Mouse (Mus musculus): ENCODE results near the gene Skp2. TPM values are rescaled to one million over a fixed set of nuclear protein-coding genes. Genes with fewer than 3 reads are reported as not detected.
A peak's percentile ranks its signal among the peaks of the same experiment; 100 is the strongest.

Gene Skp2
- polyA plus RNA-seq, 1 experiment from 2014 or later = 19.7 TPM

- 29% methylated on average over 10 of the region's 10 CpGs for WGBS
- ATAC-seq (ENCODE audit: low FRiP score) (no peak), DNase-seq (ENCODE audit: low spot score) (no peak)
- Histone ChIP-seq H3K4me3 (replicated peaks; ENCODE audit: low read length) (peak overlapping the region; percentile 65), H3K9me3 (ENCODE audit: control insufficient read depth, low read length) (no peaks in the 10 kb centered on the region), H3K27me3 (ENCODE audit: control insufficient read depth, insufficient read depth, low read length) (no peaks in the 10 kb centered on the region), H3K9ac (peak overlapping the region; percentile 64), H3K4me2 (replicated peaks) (peak overlapping the region; percentile 62), H3K4me1 (replicated peaks; ENCODE audit: control insufficient read depth, insufficient read depth, low read length) (peaks cover 15% of the 10 kb centered on the region), H3K27ac (no peak overlapping the region), H3K36me3 (replicated peaks; ENCODE audit: control insufficient read depth, insufficient read depth) (peaks cover 31% of the 10 kb centered on the region)
Observed at GRCm38 (mm10) chr15:9139447-9139846, 15.8 kb downstream of the Skp2 start.

- peaks cover 11% of the 10 kb centered on the region for H3K4me1 ChIP-seq (replicated peaks; ENCODE audit: control insufficient read depth, insufficient read depth, low read length)
- ATAC-seq (ENCODE audit: low FRiP score) (no peak), DNase-seq (ENCODE audit: low spot score) (no peak)
- no peak overlapping the region for H3K9ac ChIP-seq
- peaks cover 52% of the 10 kb centered on the region for H3K36me3 ChIP-seq (replicated peaks; ENCODE audit: control insufficient read depth, insufficient read depth)
- H3K27ac ChIP-seq = no peak overlapping the region
- H3K4me2 ChIP-seq (replicated peaks) = no peak overlapping the region
- H3K27me3 ChIP-seq (ENCODE audit: control insufficient read depth, insufficient read depth, low read length) = no peaks in the 10 kb centered on the region
- H3K4me3 ChIP-seq (replicated peaks; ENCODE audit: low read length) = no peak overlapping the region
- WGBS = 80% methylated on average over 6 of the region's 6 CpGs
- H3K9me3 ChIP-seq (ENCODE audit: control insufficient read depth, low read length) = no peaks in the 10 kb centered on the region
Observed at GRCm38 (mm10) chr15:9134891-9135507, 20.2 kb downstream of the Skp2 start.

GRCm38 (mm10) chr15:9132693-9133443 is 22.4 kb downstream of the Skp2 start:
- DNase-seq (ENCODE audit: low spot score) (no peak), ATAC-seq (ENCODE audit: low FRiP score) (peak; percentile 24; the same call in 1 of the 2 replicates)
- H3K27ac ChIP-seq = no peak overlapping the region
- H3K27me3 ChIP-seq (ENCODE audit: control insufficient read depth, insufficient read depth, low read length) = no peaks in the 10 kb centered on the region
- H3K36me3 ChIP-seq (replicated peaks; ENCODE audit: control insufficient read depth, insufficient read depth) = peaks cover 68% of the 10 kb centered on the region
- no peaks in the 10 kb centered on the region for H3K9me3 ChIP-seq (ENCODE audit: control insufficient read depth, low read length)
- H3K4me2 ChIP-seq (replicated peaks) = no peak overlapping the region
- H3K9ac ChIP-seq = no peak overlapping the region
- WGBS = 84% methylated on average over 13 of the region's 13 CpGs
- no peak overlapping the region for H3K4me3 ChIP-seq (replicated peaks; ENCODE audit: low read length)
- H3K4me1 ChIP-seq (replicated peaks; ENCODE audit: control insufficient read depth, insufficient read depth, low read length) = no peaks in the 10 kb centered on the region

GRCm38 (mm10) chr15:9131499-9131888 is 23.7 kb downstream of the Skp2 start:
- Histone ChIP-seq H3K36me3 (replicated peaks; ENCODE audit: control insufficient read depth, insufficient read depth) (peaks cover 64% of the 10 kb centered on the region), H3K27ac (no peak overlapping the region), H3K4me2 (replicated peaks) (no peak overlapping the region), H3K4me3 (replicated peaks; ENCODE audit: low read length) (no peak overlapping the region), H3K27me3 (ENCODE audit: control insufficient read depth, insufficient read depth, low read length) (no peaks in the 10 kb centered on the region), H3K4me1 (replicated peaks; ENCODE audit: control insufficient read depth, insufficient read depth, low read length) (no peaks in the 10 kb centered on the region), H3K9me3 (ENCODE audit: control insufficient read depth, low read length) (no peaks in the 10 kb centered on the region), H3K9ac (no peak overlapping the region)
- 91% methylated on average over 4 of the region's 4 CpGs for WGBS
- ATAC-seq (ENCODE audit: low FRiP score) (no peak), DNase-seq (ENCODE audit: low spot score) (no peak)

- ATAC-seq (ENCODE audit: low FRiP score) (no peak), DNase-seq (ENCODE audit: low spot score) (no peak)
- no peak overlapping the region for H3K27ac ChIP-seq
- no peaks in the 10 kb centered on the region for H3K4me1 ChIP-seq (replicated peaks; ENCODE audit: control insufficient read depth, insufficient read depth, low read length)
- H3K4me3 ChIP-seq (replicated peaks; ENCODE audit: low read length) = no peak overlapping the region
- no peak overlapping the region for H3K9ac ChIP-seq
- WGBS = 81% methylated on average over 9 of the region's 9 CpGs
- H3K9me3 ChIP-seq (ENCODE audit: control insufficient read depth, low read length) = no peaks in the 10 kb centered on the region
- H3K4me2 ChIP-seq (replicated peaks) = no peak overlapping the region
- H3K27me3 ChIP-seq (ENCODE audit: control insufficient read depth, insufficient read depth, low read length) = no peaks in the 10 kb centered on the region
- peaks cover 63% of the 10 kb centered on the region for H3K36me3 ChIP-seq (replicated peaks; ENCODE audit: control insufficient read depth, insufficient read depth)
Observed at GRCm38 (mm10) chr15:9130772-9131498, 24.3 kb downstream of the Skp2 start.

GRCm38 (mm10) chr15:9127051-9127791 is 28.0 kb downstream of the Skp2 start:
- peaks cover 69% of the 10 kb centered on the region for H3K36me3 ChIP-seq (replicated peaks; ENCODE audit: control insufficient read depth, insufficient read depth)
- H3K9ac ChIP-seq = no peak overlapping the region
- no peak overlapping the region for H3K4me2 ChIP-seq (replicated peaks)
- H3K27me3 ChIP-seq (ENCODE audit: control insufficient read depth, insufficient read depth, low read length) = no peaks in the 10 kb centered on the region
- no peaks in the 10 kb centered on the region for H3K4me1 ChIP-seq (replicated peaks; ENCODE audit: control insufficient read depth, insufficient read depth, low read length)
- no peak for DNase-seq (ENCODE audit: low spot score)
- H3K4me3 ChIP-seq (replicated peaks; ENCODE audit: low read length) = no peak overlapping the region
- ATAC-seq (ENCODE audit: low FRiP score) = no peak
- WGBS = 96% methylated on average over 7 of the region's 7 CpGs
- no peaks in the 10 kb centered on the region for H3K9me3 ChIP-seq (ENCODE audit: control insufficient read depth, low read length)
- H3K27ac ChIP-seq = no peak overlapping the region

- no peak overlapping the region for H3K4me2 ChIP-seq (replicated peaks)
- no peaks in the 10 kb centered on the region for H3K27me3 ChIP-seq (ENCODE audit: control insufficient read depth, insufficient read depth, low read length)
- H3K36me3 ChIP-seq (replicated peaks; ENCODE audit: control insufficient read depth, insufficient read depth) = peaks cover 73% of the 10 kb centered on the region
- H3K4me3 ChIP-seq (replicated peaks; ENCODE audit: low read length) = no peak overlapping the region
- no peak for ATAC-seq (ENCODE audit: low FRiP score)
- no peaks in the 10 kb centered on the region for H3K9me3 ChIP-seq (ENCODE audit: control insufficient read depth, low read length)
- H3K27ac ChIP-seq = no peak overlapping the region
- no peaks in the 10 kb centered on the region for H3K4me1 ChIP-seq (replicated peaks; ENCODE audit: control insufficient read depth, insufficient read depth, low read length)
- H3K9ac ChIP-seq = no peak overlapping the region
- WGBS = 94% methylated on average over 21 of the region's 21 CpGs
- no peak for DNase-seq (ENCODE audit: low spot score)
Observed at GRCm38 (mm10) chr15:9124856-9125255, 30.4 kb downstream of the Skp2 start.

GRCm38 (mm10) chr15:9122989-9123388 is 32.2 kb downstream of the Skp2 start:
- no peak overlapping the region for H3K9ac ChIP-seq

GRCm38 (mm10) chr15:9120081-9120480 is 35.1 kb downstream of the Skp2 start:
- Histone ChIP-seq H3K9me3 (ENCODE audit: control insufficient read depth, low read length) (no peaks in the 10 kb centered on the region), H3K9ac (no peak overlapping the region), H3K4me3 (replicated peaks; ENCODE audit: low read length) (no peak overlapping the region), H3K27ac (no peak overlapping the region), H3K36me3 (replicated peaks; ENCODE audit: control insufficient read depth, insufficient read depth) (peaks cover 87% of the 10 kb centered on the region), H3K4me1 (replicated peaks; ENCODE audit: control insufficient read depth, insufficient read depth, low read length) (no peaks in the 10 kb centered on the region), H3K27me3 (ENCODE audit: control insufficient read depth, insufficient read depth, low read length) (no peaks in the 10 kb centered on the region), H3K4me2 (replicated peaks) (no peak overlapping the region)
- WGBS = 92% methylated on average over 2 of the region's 2 CpGs
- peak; percentile 79 for DNase-seq (ENCODE audit: low spot score)
- ATAC-seq (ENCODE audit: low FRiP score) = peak; percentile 56; the same call in 1 of the 2 replicates

More at GRCm38 (mm10) chr15:9122989-9123388, 32.2 kb downstream of the Skp2 start:
- no peak for DNase-seq (ENCODE audit: low spot score)
- H3K4me1 ChIP-seq (replicated peaks; ENCODE audit: control insufficient read depth, insufficient read depth, low read length) = no peaks in the 10 kb centered on the region
- H3K27me3 ChIP-seq (ENCODE audit: control insufficient read depth, insufficient read depth, low read length) = no peaks in the 10 kb centered on the region
- no peak overlapping the region for H3K4me2 ChIP-seq (replicated peaks)
- H3K27ac ChIP-seq = no peak overlapping the region
- no peak for ATAC-seq (ENCODE audit: low FRiP score)
- H3K4me3 ChIP-seq (replicated peaks; ENCODE audit: low read length) = no peak overlapping the region
- 94% methylated on average over 4 of the region's 4 CpGs for WGBS
- peaks cover 76% of the 10 kb centered on the region for H3K36me3 ChIP-seq (replicated peaks; ENCODE audit: control insufficient read depth, insufficient read depth)
- no peaks in the 10 kb centered on the region for H3K9me3 ChIP-seq (ENCODE audit: control insufficient read depth, low read length)
